Mouse (Mus musculus): ENCODE data around the gene Cog1.

DNA sequence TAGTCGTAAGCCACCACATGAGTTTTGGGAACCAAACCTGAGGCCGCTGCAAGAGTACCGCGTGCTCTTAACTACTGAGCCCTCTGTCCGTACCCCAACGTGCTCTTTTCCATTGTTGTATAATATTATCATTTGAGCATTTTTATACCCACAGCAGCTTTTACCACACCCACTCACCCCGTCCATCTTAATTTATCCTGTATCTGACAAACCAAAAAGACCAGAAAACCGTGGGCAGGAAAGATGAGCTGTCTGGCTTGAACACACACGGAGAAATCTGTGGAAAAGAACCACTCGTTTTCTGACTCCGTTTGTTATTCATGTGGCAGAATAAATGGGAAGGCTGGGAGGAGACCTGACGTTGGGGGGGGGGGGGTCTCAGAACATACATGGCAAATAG lies 41.5 kb downstream of the Cog1 start:
- TF ChIP-seq POLR2AphosphoS5 (IDR thresholded peaks at IDR 0.05; ENCODE audit: borderline replicate concordance, low read depth, low read length), result no peak
- TF ChIP-seq MAX (IDR thresholded peaks at IDR 0.05; ENCODE audit: low read length), result no peak
- TF ChIP-seq USF1 (IDR thresholded peaks at IDR 0.05; ENCODE audit: low read depth, low read length), result no peak
- no peak for TF ChIP-seq CTCF (IDR thresholded peaks at IDR 0.05 in 2 of 3, conservative IDR thresholded peaks at IDR 0.05 in 1 of 3; ENCODE audit: control insufficient read depth in 1 of 3, insufficient read depth in 1 of 3, low read depth in 2 of 3, low read length in 3 of 3, poor library complexity in 1 of 3, severe bottlenecking in 1 of 3)
- no peak for TF ChIP-seq POLR2A (IDR thresholded peaks at IDR 0.05; ENCODE audit: control insufficient read depth in 1 of 2, insufficient read depth in 1 of 2, low read depth in 1 of 2, low read length in 2 of 2, poor library complexity in 1 of 2)
- no peak for TF ChIP-seq TBP (IDR thresholded peaks at IDR 0.05; ENCODE audit: low read depth, low read length)
- TF ChIP-seq NELFE (IDR thresholded peaks at IDR 0.05; ENCODE audit: low read depth, low read length), result no peak
- TF ChIP-seq GABPA (IDR thresholded peaks at IDR 0.05; ENCODE audit: low read depth, low read length), result no peak
- no peak for TF ChIP-seq CHD2 (IDR thresholded peaks at IDR 0.05; ENCODE audit: low read length)
- TF ChIP-seq ZMIZ1 (IDR thresholded peaks at IDR 0.05; ENCODE audit: low read depth, low read length), result no peak
- no peak for TF ChIP-seq KAT2A (conservative IDR thresholded peaks at IDR 0.05; ENCODE audit: low read depth, low read length)
- TF ChIP-seq ZNF384 (IDR thresholded peaks at IDR 0.05; ENCODE audit: low read depth, low read length), result no peak
- no peak for TF ChIP-seq GATA1 (IDR thresholded peaks at IDR 0.05; ENCODE audit: low read depth, low read length)
- TF ChIP-seq TAL1 (IDR thresholded peaks at IDR 0.05; ENCODE audit: low read length), result no peak

All from MEL (cell line).